Mouse (Mus musculus) liver, adult 2 months (tissue): ENCODE results near the gene Ptgdr. TPM values are rescaled to one million over a fixed set of nuclear protein-coding genes. Genes with fewer than 3 reads are reported as not detected.
"Not testable (repeated sequence)": the region's sequence is repeated elsewhere in the genome, so short reads cannot be mapped to it uniquely, and the experiment has no call there.

ENCODE experiments used
- DNase-seq: peaks from one replicate; pipeline ENCODE4 v3.0.0-alpha.2; 2011; ENCODE audit warnings: low read depth, low spot score; ENCODE audit errors: extremely low read depth
- H3K27ac ChIP-seq: fragments of 200-500 bp; replicated peaks from 2 replicates; pipeline ENCODE4 v1.5.1; 2012; ENCODE audit warnings: low read depth, mild to moderate bottlenecking, control low read depth, inconsistent platforms, low read length; ENCODE audit not compliant: insufficient read depth
- H3K27me3 ChIP-seq: fragments of 200-500 bp; 2 replicates; pipeline ENCODE4 v1.6.1; 2012; ENCODE audit warnings: mild to moderate bottlenecking, moderate library complexity, low read length, inconsistent platforms; ENCODE audit not compliant: control insufficient read depth, insufficient read depth
- H3K36me3 ChIP-seq: fragments of 200-500 bp; 2 replicates; pipeline ENCODE4 v1.6.1; 2012; ENCODE audit warnings: low read length, inconsistent platforms; ENCODE audit not compliant: control insufficient read depth, insufficient read depth
- H3K4me1 ChIP-seq: fragments of 200-500 bp; 2 replicates; pipeline ENCODE4 v1.6.1; 2011; ENCODE audit warnings: low read length; ENCODE audit not compliant: control insufficient read depth, insufficient read depth
- H3K4me3 ChIP-seq: fragments of 200-500 bp; 2 replicates; pipeline ENCODE4 v1.5.1; 2011; ENCODE audit warnings: low read depth, mild to moderate bottlenecking, control low read depth, low read length, moderate library complexity; ENCODE audit not compliant: insufficient read depth
- H3K79me2 ChIP-seq: fragments of 200-500 bp; 2 replicates; pipeline ENCODE4 v1.6.1; 2012; ENCODE audit warnings: inconsistent platforms, mild to moderate bottlenecking, low read length, moderate library complexity; ENCODE audit not compliant: control insufficient read depth, insufficient read depth
- H3K9ac ChIP-seq: fragments of 200-500 bp; 2 replicates; pipeline ENCODE4 v1.6.1; 2012; ENCODE audit warnings: low read depth, mild to moderate bottlenecking, control low read depth, inconsistent platforms, low read length
- CTCF ChIP-seq: fragments of 200-500 bp; IDR thresholded peaks from 2 replicates; pipeline ENCODE4 v1.5.1; 2011; ENCODE audit warnings: low read depth, low read length, control low read depth
- POLR2A ChIP-seq: fragments of 200-500 bp; IDR thresholded peaks from 2 replicates; pipeline ENCODE4 v1.6.1; 2011; ENCODE audit warnings: low read length, control low read depth; ENCODE audit not compliant: insufficient read depth; ENCODE audit errors: extremely low read depth
- WGBS: fragments of 180-500 bp; shearing (Covaris S2); methylation state at CpG from one replicate; pipeline ENCODE4 v1.1.7; 2018; 5-methylcytosine and 5-hydroxymethylcytosine counted together
- polyA plus RNA-seq: library from polyadenylated mRNA; depleted of rRNA; stranded (reverse); fragments of >200 nt; gene quantifications from 2 replicates; pipeline ENCODE4 v1.2.3, GENCODE M21; 2012; rRNA removed
- total RNA-seq: library from RNA; depleted of rRNA; stranded (reverse); fragments of >200 nt; gene quantifications from 2 replicates; pipeline ENCODE4 v1.2.3, GENCODE M21; 2014; rRNA removed

Ptgdr gene
- total and polyA plus RNA-seq, 2 experiments: not detected

DNA sequence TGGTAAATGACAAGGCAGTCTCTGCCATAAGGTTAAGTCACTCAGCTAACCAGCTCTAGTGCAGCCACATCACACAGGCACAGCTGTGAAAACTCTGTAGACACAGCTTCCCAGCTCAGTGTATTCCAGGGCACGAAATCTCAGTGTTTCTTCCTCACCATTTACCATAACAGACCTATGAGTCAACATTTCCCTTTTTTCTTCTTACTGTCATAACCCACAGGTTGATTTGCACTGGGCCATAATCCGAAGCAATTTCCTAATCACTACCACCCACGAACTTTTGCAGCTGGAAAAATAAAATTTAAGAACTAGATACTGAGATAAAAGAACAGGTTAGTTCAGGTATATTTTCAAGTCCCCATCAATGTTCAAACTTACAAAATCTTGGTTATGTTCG lies 31.4 kb downstream of the Ptgdr start:
- H3K79me2 ChIP-seq: no peaks in the 10 kb centered on the region
- no peaks in the 10 kb centered on the region for H3K36me3 ChIP-seq
- H3K4me1 ChIP-seq: no peaks in the 10 kb centered on the region
- no peak overlapping the region for H3K27ac ChIP-seq
- TF ChIP-seq POLR2A: no peak
- no peak for TF ChIP-seq CTCF
- WGBS: 64% methylated on average over 4 of the region's 4 CpGs
- H3K27me3 ChIP-seq: no peaks in the 10 kb centered on the region
- no peak for DNase-seq
- H3K4me3 ChIP-seq: no peak overlapping the region
- H3K9ac ChIP-seq: no peak overlapping the region

GRCm38 (mm10) chr14:44821177-44822057 lies 37.8 kb downstream of the Ptgdr start:
- no peak for DNase-seq
- H3K27me3 ChIP-seq: no peaks in the 10 kb centered on the region
- WGBS: 71% methylated on average over 7 of the region's 7 CpGs
- H3K9ac ChIP-seq: no peak overlapping the region
- no peak overlapping the region for H3K27ac ChIP-seq
- no peaks in the 10 kb centered on the region for H3K4me1 ChIP-seq
- no peak overlapping the region for H3K4me3 ChIP-seq
- no peaks in the 10 kb centered on the region for H3K79me2 ChIP-seq
- no peaks in the 10 kb centered on the region for H3K36me3 ChIP-seq
- TF ChIP-seq POLR2A: no peak

GRCm38 (mm10) chr14:44813152-44813551 lies 46.0 kb downstream of the Ptgdr start:
- not testable (repeated sequence) for H3K9ac ChIP-seq, DNase-seq, H3K36me3 ChIP-seq, H3K27ac ChIP-seq, H3K27me3 ChIP-seq, H3K79me2 ChIP-seq, H3K4me1 ChIP-seq, H3K4me3 ChIP-seq

Other genes starting within 250 kb of the Ptgdr start
- not detected in 2 replicates for gene Gm5624, start 231.4 kb downstream of the Ptgdr start, total RNA-seq
- gene Gm5624, start 231.4 kb downstream of the Ptgdr start, polyA plus RNA-seq: not detected in 2 replicates
- gene Gm8257, start 152.9 kb downstream of the Ptgdr start, total RNA-seq: not detected in 2 replicates
- not detected in 2 replicates for gene Gm8257, start 152.9 kb downstream of the Ptgdr start, polyA plus RNA-seq
- not detected in 2 replicates for gene Gm8267, start 109.0 kb downstream of the Ptgdr start, total RNA-seq
- not detected in 2 replicates for gene Gm8267, start 109.0 kb downstream of the Ptgdr start, polyA plus RNA-seq
- 1.0 and 1.2 TPM in 2 replicates for gene Ptger2, start 128.8 kb upstream of the Ptgdr start, total RNA-seq
- gene Ptger2, start 128.8 kb upstream of the Ptgdr start, polyA plus RNA-seq: 0.93 and 1.1 TPM in 2 replicates